Mouse (Mus musculus) spleen, adult 2 months (tissue): ENCODE results near the gene Pcyt1a. TPM values are rescaled to one million over a fixed set of nuclear protein-coding genes. Genes with fewer than 3 reads are reported as not detected.

Source experiments
- DNase-seq, 2 experiments: peaks; one replicate each; pipeline versions ENCODE4 v3.0.0 to v3.0.0-alpha.2; 2012 to 2021; ENCODE audit warnings: low spot score in 2 of 2, low read depth in 1 of 2
- H3K27ac ChIP-seq: fragments of 200-500 bp; 2 replicates; pipeline ENCODE4 v1.5.1; 2012; ENCODE audit warnings: low read length, inconsistent platforms; ENCODE audit not compliant: insufficient read depth
- H3K27me3 ChIP-seq: fragments of 200-500 bp; 2 replicates; pipeline ENCODE4 v1.6.1; 2012; ENCODE audit warnings: mild to moderate bottlenecking, moderate library complexity, low read length, inconsistent platforms; ENCODE audit not compliant: control insufficient read depth, insufficient read depth
- H3K36me3 ChIP-seq: fragments of 200-500 bp; 2 replicates; pipeline ENCODE4 v1.6.1; 2012; ENCODE audit warnings: mild to moderate bottlenecking, low read length, inconsistent platforms; ENCODE audit not compliant: control insufficient read depth, insufficient read depth
- H3K4me1 ChIP-seq: fragments of 200-500 bp; 2 replicates; pipeline ENCODE4 v1.6.1; 2011; ENCODE audit warnings: inconsistent platforms; ENCODE audit not compliant: control insufficient read depth, insufficient read depth, insufficient read length
- H3K4me3 ChIP-seq: fragments of 200-500 bp; 2 replicates; pipeline ENCODE4 v1.5.1; 2011; ENCODE audit warnings: mild to moderate bottlenecking, inconsistent platforms; ENCODE audit not compliant: insufficient read depth, insufficient read length; ENCODE audit errors: extremely low read depth
- CTCF ChIP-seq: fragments of 200-500 bp; IDR thresholded peaks from 2 replicates; pipeline ENCODE4 v1.5.1; 2011; ENCODE audit warnings: mild to moderate bottlenecking, inconsistent platforms; ENCODE audit not compliant: insufficient read depth, insufficient read length, insufficient replicate concordance; ENCODE audit errors: extremely low read depth
- POLR2A ChIP-seq: fragments of 200-500 bp; IDR thresholded peaks from 2 replicates; pipeline ENCODE4 v1.6.1; 2011; ENCODE audit warnings: low read depth, low read length, inconsistent platforms
- WGBS: fragments of 180-500 bp; shearing (Covaris S2); methylation state at CpG from one replicate; pipeline ENCODE4 v1.1.7; 2018; 5-methylcytosine and 5-hydroxymethylcytosine counted together
- polyA plus RNA-seq: library from polyadenylated mRNA; depleted of rRNA; stranded (reverse); fragments of >200 nt; gene quantifications from 2 replicates; pipeline ENCODE4 v1.2.3, GENCODE M21; 2012

Pcyt1a gene
- polyA plus RNA-seq, 1 experiment = 13.1 TPM

- Histone ChIP-seq H3K27me3 (no peaks in the 10 kb centered on the region), H3K36me3 (no peaks in the 10 kb centered on the region), H3K27ac (no peak overlapping the region), H3K4me3 (no peak overlapping the region), H3K4me1 (peaks cover 9% of the 10 kb centered on the region; the same call in 1 of the 2 replicates)
- WGBS = 95% methylated on average over 9 of the region's 9 CpGs
- TF ChIP-seq POLR2A = no peak
- no peak for TF ChIP-seq CTCF
- no peak for DNase-seq
Measured at GRCm38 (mm10) chr16:32405716-32406115, 25.0 kb upstream of the Pcyt1a start.

DNA sequence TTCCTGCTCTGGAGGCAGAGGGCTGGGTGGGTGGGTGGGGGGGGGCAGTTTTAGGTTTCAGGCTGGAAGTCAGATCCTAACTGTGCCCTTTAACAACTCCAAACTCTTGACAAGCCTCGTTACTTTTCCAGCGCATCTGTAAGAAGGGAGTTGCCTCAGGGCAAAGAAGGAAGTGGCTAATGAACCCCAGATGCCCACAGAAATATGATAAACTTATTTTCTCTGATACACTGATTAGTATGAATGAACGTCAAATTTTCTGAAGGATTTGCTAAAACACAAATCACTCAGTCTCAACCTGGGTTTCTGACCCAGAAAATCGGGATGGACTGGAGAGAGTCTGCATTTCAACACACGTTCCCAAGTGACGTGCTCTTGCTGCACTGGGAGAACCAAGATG, 24.1 kb upstream of the Pcyt1a start:
- Histone ChIP-seq H3K36me3 (no peaks in the 10 kb centered on the region), H3K4me1 (peaks cover 9% of the 10 kb centered on the region; the same call in 1 of the 2 replicates), H3K27me3 (no peaks in the 10 kb centered on the region), H3K4me3 (no peak overlapping the region), H3K27ac (no peak overlapping the region)
- TF ChIP-seq POLR2A (no peak), CTCF (no peak)
- 79% methylated on average over 6 of the region's 6 CpGs for WGBS
- DNase-seq = no peak

- Histone ChIP-seq H3K27ac (no peak overlapping the region), H3K27me3 (no peaks in the 10 kb centered on the region), H3K4me3 (no peak overlapping the region), H3K36me3 (no peaks in the 10 kb centered on the region), H3K4me1 (peaks cover 5% of the 10 kb centered on the region; the same call in 1 of the 2 replicates)
- DNase-seq = no peak
- 64% methylated on average over 10 of the region's 10 CpGs for WGBS
- TF ChIP-seq POLR2A = no peak
Measured at GRCm38 (mm10) chr16:32407730-32408129, 23.0 kb upstream of the Pcyt1a start.

- Histone ChIP-seq H3K27me3 (no peaks in the 10 kb centered on the region), H3K36me3 (no peaks in the 10 kb centered on the region), H3K4me1 (peaks cover 2% of the 10 kb centered on the region), H3K27ac (no peak overlapping the region), H3K4me3 (no peak overlapping the region)
- no peak for TF ChIP-seq CTCF
- 59% methylated on average over 1 of the region's 1 CpGs for WGBS
- DNase-seq = no peak
Measured at GRCm38 (mm10) chr16:32417457-32417856, 13.3 kb upstream of the Pcyt1a start.

DNA sequence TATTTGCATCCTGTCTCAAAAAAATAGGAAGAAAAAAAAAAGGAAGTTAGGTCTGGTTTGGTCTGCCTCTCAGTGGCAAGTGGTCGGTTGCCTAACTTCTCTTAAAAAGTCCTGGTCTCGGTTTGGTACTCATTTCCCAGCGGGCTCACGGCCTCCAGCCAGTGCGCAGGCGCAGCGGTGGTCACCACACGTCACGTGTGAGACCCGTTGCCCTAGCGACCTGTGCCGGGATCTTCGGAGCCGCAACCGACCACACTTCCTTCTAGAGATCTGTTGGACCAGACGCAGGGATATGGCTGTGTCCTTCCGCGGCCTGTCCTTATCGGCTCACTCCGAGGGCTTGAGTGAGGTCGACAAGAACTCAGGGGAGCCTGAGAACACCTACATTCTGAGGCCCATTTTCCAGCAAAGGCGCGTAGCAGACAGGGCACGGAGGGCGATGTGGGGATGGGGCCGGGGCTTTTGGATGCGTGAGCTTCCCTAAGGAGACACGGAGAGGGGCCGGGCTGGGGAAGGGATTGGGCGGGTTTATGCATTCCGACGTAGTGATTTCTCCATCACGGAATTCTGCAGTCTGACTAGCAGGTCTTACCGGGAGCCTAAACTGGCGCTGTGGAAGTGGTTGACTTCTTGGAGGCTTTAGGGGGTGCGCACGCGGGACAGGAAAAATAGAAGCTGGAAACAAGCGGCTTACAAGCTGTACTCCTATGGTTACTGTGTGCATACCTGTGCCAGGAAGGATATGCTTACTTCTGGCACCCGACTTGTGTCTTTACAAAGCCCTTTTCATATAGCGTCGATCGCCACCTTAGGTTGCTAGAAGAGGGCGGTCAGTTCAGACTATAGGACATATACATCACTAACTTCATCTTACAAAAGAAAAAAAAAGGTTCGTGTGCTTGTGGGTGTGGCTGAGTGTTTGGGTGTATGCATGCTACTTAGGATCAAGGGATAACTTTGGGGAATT, 10.9 kb upstream of the Pcyt1a start, which contains the start of gene Tctex1d2:
Tctex1d2 (plus strand) TSS at position 186 of the 967 bp plus-strand sequence.
- no peaks in the 10 kb centered on the region for H3K27me3 ChIP-seq
- no peaks in the 10 kb centered on the region for H3K36me3 ChIP-seq
- peaks cover 2% of the 10 kb centered on the region for H3K4me1 ChIP-seq
- TF ChIP-seq POLR2A = no peak
- TF ChIP-seq CTCF = no peak
- H3K27ac ChIP-seq = peak within 1 kb of the TSS; percentile 23
- peak within 1 kb of the TSS; percentile 60 for H3K4me3 ChIP-seq
- peak; percentile 83 to 91 for DNase-seq
- 6% methylated on average over 45 of the region's 45 CpGs for WGBS

- no peaks in the 10 kb centered on the region for H3K27me3 ChIP-seq
- no peak for DNase-seq
- TF ChIP-seq POLR2A = no peak
- no peak for TF ChIP-seq CTCF
- no peak overlapping the region for H3K4me3 ChIP-seq
- H3K36me3 ChIP-seq = no peaks in the 10 kb centered on the region
- 94% methylated on average over 3 of the region's 3 CpGs for WGBS
- no peak overlapping the region for H3K27ac ChIP-seq
- H3K4me1 ChIP-seq = no peaks in the 10 kb centered on the region; the same call in 1 of the 2 replicates
Measured at GRCm38 (mm10) chr16:32427506-32427905, 3.2 kb upstream of the Pcyt1a start.
